Mouse (Mus musculus): ENCODE measurements at regions not wholly inside any gene's neighbourhood (a gene's known extent, or its start where the extent isn't known, plus 50 kb on each side); places are given as distances from the start of the nearest gene placed in this dataset.

GRCm38 (mm10) chr5:29870537-29870936, 134.8 kb upstream of the Gm5129 start:
- no peak for DNase-seq (ENCODE audit: low read depth, low spot score)

- no peak for DNase-seq (ENCODE audit: low read depth, low spot score)
These were observed 137.5 kb upstream of the Il6 start for GRCm38 (mm10) chr5:29875451-29875850.

- no peak for DNase-seq (ENCODE audit: low read depth, low spot score)
These were observed 125.6 kb upstream of the Il6 start for GRCm38 (mm10) chr5:29887267-29887841.

GRCm38 (mm10) chr5:29892344-29892743, 120.6 kb upstream of the Il6 start:
- DNase-seq (ENCODE audit: low read depth, low spot score), result no peak

- no peak for DNase-seq (ENCODE audit: low read depth, low spot score)
These were observed 120.1 kb upstream of the Il6 start for GRCm38 (mm10) chr5:29892861-29893260.

GRCm38 (mm10) chr5:29893829-29894228, 119.1 kb upstream of the Il6 start:
- no peak for DNase-seq (ENCODE audit: low read depth, low spot score)

GRCm38 (mm10) chr5:29894606-29895595, 118.0 kb upstream of the Il6 start:
- DNase-seq (ENCODE audit: low read depth, low spot score), result peak; percentile 69

- DNase-seq (ENCODE audit: low read depth, low spot score), result no peak
These were observed 115.3 kb upstream of the Il6 start for GRCm38 (mm10) chr5:29897617-29898016.

GRCm38 (mm10) chr5:29901716-29902115, 111.2 kb upstream of the Il6 start:
- no peak for DNase-seq (ENCODE audit: low read depth, low spot score)

GRCm38 (mm10) chr5:29920295-29920694, 92.6 kb upstream of the Il6 start:
- DNase-seq (ENCODE audit: low read depth, low spot score), result no peak

GRCm38 (mm10) chr5:29925527-29925926, 87.4 kb upstream of the Il6 start:
- DNase-seq (ENCODE audit: low read depth, low spot score), result no peak

- no peak for DNase-seq (ENCODE audit: low read depth, low spot score)
These were observed 85.3 kb upstream of the Il6 start for GRCm38 (mm10) chr5:29927594-29927993.

- no peak for DNase-seq (ENCODE audit: low read depth, low spot score)
These were observed 83.5 kb upstream of the Il6 start for GRCm38 (mm10) chr5:29929381-29929780.

- no peak for DNase-seq (ENCODE audit: low read depth, low spot score)
These were observed 65.7 kb upstream of the Il6 start for GRCm38 (mm10) chr5:29947225-29947624.

- peak; percentile 29 for DNase-seq (ENCODE audit: low read depth, low spot score)
These were observed 64.8 kb upstream of the Il6 start for GRCm38 (mm10) chr5:29948161-29948560.

- DNase-seq (ENCODE audit: low read depth, low spot score), result no peak
These were observed 62.3 kb upstream of the Il6 start for GRCm38 (mm10) chr5:29950456-29951170.

GRCm38 (mm10) chr5:29951381-29952350, 61.2 kb upstream of the Il6 start:
- no peak for DNase-seq (ENCODE audit: low read depth, low spot score)

Data from skeletal muscle tissue, adult 2 months (tissue).